Mouse (Mus musculus): ENCODE results near the gene Gm8660. TPM values are rescaled to one million over a fixed set of nuclear protein-coding genes. Genes with fewer than 3 reads are reported as not detected.

The Gm8660 gene
- polyA plus RNA-seq (2017; shearing (Covaris generic)) = not detected

GRCm38 (mm10) chr7:22370939-22371338 lies at the start of gene Gm8660:
TSS of gene Gm8660 (minus strand) at chr7:22371039.

GRCm38 (mm10) chr7:22413283-22413682 lies 42.4 kb upstream of the Gm8660 start, which contains the start of gene Vmn1r148:
TSS of gene Vmn1r148 (plus strand) at chr7:22413583.

GRCm38 (mm10) chr7:22329617-22330016 lies 41.2 kb downstream of the Gm8660 start, which contains the start of gene Gm4187:
TSS of gene Gm4187 (minus strand) at chr7:22329717.

Other genes with a start within 250 kb of the Gm8660 start
- not detected for gene Gm10666, start 236.3 kb downstream of the Gm8660 start, polyA plus RNA-seq (2017; shearing (Covaris generic))
- not detected for gene Vmn1r142, start 207.0 kb downstream of the Gm8660 start, polyA plus RNA-seq (2017; shearing (Covaris generic))
- gene Vmn1r143, start 181.7 kb downstream of the Gm8660 start, polyA plus RNA-seq (2017; shearing (Covaris generic)) = not detected
- gene Gm8653, start 169.8 kb downstream of the Gm8660 start, polyA plus RNA-seq (2017; shearing (Covaris generic)) = not detected
- gene Gm8453, start 141.6 kb downstream of the Gm8660 start, polyA plus RNA-seq (2017; shearing (Covaris generic)) = not detected
- gene Gm4187, start 41.3 kb downstream of the Gm8660 start, polyA plus RNA-seq (2017; shearing (Covaris generic)) = not detected
- not detected for gene Vmn1r148, start 42.5 kb upstream of the Gm8660 start, polyA plus RNA-seq (2017; shearing (Covaris generic))
- not detected for gene Vmn1r149, start 67.2 kb upstream of the Gm8660 start, polyA plus RNA-seq (2017; shearing (Covaris generic))
- 0.19 TPM for gene Gm10665, start 93.0 kb upstream of the Gm8660 start, polyA plus RNA-seq (2017; shearing (Covaris generic))
- gene Vmn1r151, start 128.6 kb upstream of the Gm8660 start, polyA plus RNA-seq (2017; shearing (Covaris generic)) = not detected
- gene Vmn1r152, start 151.9 kb upstream of the Gm8660 start, polyA plus RNA-seq (2017; shearing (Covaris generic)) = 0.26 TPM
- gene Gm8677, start 163.8 kb upstream of the Gm8660 start, polyA plus RNA-seq (2017; shearing (Covaris generic)) = not detected
- gene Gm4201, start 194.3 kb upstream of the Gm8660 start, polyA plus RNA-seq (2017; shearing (Covaris generic)) = not detected
- gene Gm4565, start 217.1 kb upstream of the Gm8660 start, polyA plus RNA-seq (2017; shearing (Covaris generic)) = not detected